Mouse (Mus musculus): Measurements from ENCODE around the gene Sh3bp1. TPM values are rescaled to one million over a fixed set of nuclear protein-coding genes. Genes with fewer than 3 reads are reported as not detected.

Gene Sh3bp1
- total and polyA plus RNA-seq, 3 experiments: 12.3 to 69.7 (median 23.8) TPM

- dilution Hi-C loops (cut with MboI; ENCODE audit: extremely low pct_ligation_motif_present, extremely low pct_unique_long_range_greater_than_20kb, low sequenced_read_pairs): no loop called here
- H3K9ac ChIP-seq (ENCODE audit: insufficient read depth, low read depth): no peak overlapping the region
Measured at GRCm38 (mm10) chr15:78859714-78860113, 39.9 kb upstream of the Sh3bp1 start.

GRCm38 (mm10) chr15:78862280-78862679 lies 37.3 kb upstream of the Sh3bp1 start:
- Histone ChIP-seq H3K27ac (ENCODE audit: insufficient read depth, low read depth) (no peak overlapping the region), H3K9ac (ENCODE audit: insufficient read depth, low read depth) (no peak overlapping the region), H3K9me3 (replicated peaks; ENCODE audit: low read length) (no peaks in the 10 kb centered on the region), H3K4me1 (ENCODE audit: control insufficient read depth in 1 of 2, insufficient read depth in 2 of 2) (peaks cover 2 to 3% of the 10 kb centered on the region in 2 experiments; a peak in 2 of 4 replicates), H3K4me2 (ENCODE audit: insufficient read depth, low read depth, poor library complexity, severe bottlenecking) (no peak overlapping the region), H3K4me3 (replicated peaks in 1 of 3; ENCODE audit: low read depth in 2 of 3, low read length in 2 of 3, poor library complexity in 1 of 3) (no peak overlapping the region), H3K36me3 (replicated peaks in 1 of 2; ENCODE audit: control insufficient read depth in 1 of 2, insufficient read depth in 1 of 2, low read length in 1 of 2) (no peaks in the 10 kb centered on the region), H3K79me2 (replicated peaks; ENCODE audit: control insufficient read depth, extremely low read depth, insufficient read depth, poor library complexity, severe bottlenecking) (no peaks in the 10 kb centered on the region), H3K27me3 (replicated peaks) (peaks cover 88% of the 10 kb centered on the region)
- no peak for DNase-seq (ENCODE audit: extremely low read depth)
- dilution Hi-C loops (cut with MboI; ENCODE audit: extremely low pct_ligation_motif_present, extremely low pct_unique_long_range_greater_than_20kb, low sequenced_read_pairs): no loop called here
- in situ Hi-C loops (cut with MboI; ENCODE audit: low pct_ligation_motif_present, low pct_unique_long_range_greater_than_20kb, low sequenced_read_pairs): no loop called here
- TF ChIP-seq NELFE (IDR thresholded peaks at IDR 0.05; ENCODE audit: low read depth, low read length) (no peak), CHD1 (IDR thresholded peaks at IDR 0.05; ENCODE audit: low read depth, low read length) (no peak), JUN (IDR thresholded peaks at IDR 0.05; ENCODE audit: insufficient read depth, low read depth, low read length) (no peak), EP300 (IDR thresholded peaks at IDR 0.05; ENCODE audit: low read length) (no peak)

More at GRCm38 (mm10) chr15:78859714-78860113, 39.9 kb upstream of the Sh3bp1 start:
- DNase-seq (ENCODE audit: extremely low read depth): no peak
- H3K4me1 ChIP-seq (ENCODE audit: control insufficient read depth in 1 of 2, insufficient read depth in 2 of 2): peaks cover 2 to 3% of the 10 kb centered on the region in 2 experiments; a peak in 2 of 4 replicates
- no peak overlapping the region for H3K27ac ChIP-seq (ENCODE audit: insufficient read depth, low read depth)
- H3K4me2 ChIP-seq (ENCODE audit: insufficient read depth, low read depth, poor library complexity, severe bottlenecking): no peak overlapping the region
- no peak overlapping the region for H3K4me3 ChIP-seq (replicated peaks in 1 of 3; ENCODE audit: low read depth in 2 of 3, low read length in 2 of 3, poor library complexity in 1 of 3)
- TF ChIP-seq TBP (conservative IDR thresholded peaks at IDR 0.05; ENCODE audit: low read depth, low read length) (no peak), ETS1 (conservative IDR thresholded peaks at IDR 0.05; ENCODE audit: low read depth, low read length) (no peak), MAX (IDR thresholded peaks at IDR 0.05; ENCODE audit: low read length) (no peak), RCOR1 (conservative IDR thresholded peaks at IDR 0.05; ENCODE audit: low read depth, low read length) (no peak), NRF1 (IDR thresholded peaks at IDR 0.05; ENCODE audit: low read depth, low read length) (no peak), JUND (conservative IDR thresholded peaks at IDR 0.05; ENCODE audit: low read depth, low read length) (no peak), USF2 (conservative IDR thresholded peaks at IDR 0.05; ENCODE audit: low read depth, low read length) (no peak), E2F4 (IDR thresholded peaks at IDR 0.05; ENCODE audit: insufficient replicate concordance, low read depth, low read length) (no peak), MAFK (IDR thresholded peaks at IDR 0.05; ENCODE audit: insufficient replicate concordance, low read length) (no peak), PAX5 (IDR thresholded peaks at IDR 0.05; ENCODE audit: low read length) (no peak), NELFE (IDR thresholded peaks at IDR 0.05; ENCODE audit: low read depth, low read length) (no peak), ZKSCAN1 (IDR thresholded peaks at IDR 0.05; ENCODE audit: borderline replicate concordance, low read depth, low read length) (no peak), MXI1 (IDR thresholded peaks at IDR 0.05; ENCODE audit: low read depth, low read length) (no peak), CHD2 (IDR thresholded peaks at IDR 0.05; ENCODE audit: low read length) (no peak), IRF4 (IDR thresholded peaks at IDR 0.05; ENCODE audit: low read depth, low read length) (no peak), MAZ (IDR thresholded peaks at IDR 0.05; ENCODE audit: low read depth, low read length) (no peak), RAD21 (IDR thresholded peaks at IDR 0.05; ENCODE audit: low read depth, low read length) (no peak), HCFC1 (IDR thresholded peaks at IDR 0.05; ENCODE audit: low read depth, low read length) (no peak), BHLHE40 (IDR thresholded peaks at IDR 0.05; ENCODE audit: low read depth, low read length) (no peak), SMC3 (IDR thresholded peaks at IDR 0.05; ENCODE audit: low read depth, low read length) (no peak)
- H3K27me3 ChIP-seq (replicated peaks): peaks cover 86% of the 10 kb centered on the region
- H3K36me3 ChIP-seq (replicated peaks in 1 of 2; ENCODE audit: control insufficient read depth in 1 of 2, insufficient read depth in 1 of 2, low read length in 1 of 2): no peaks in the 10 kb centered on the region
- H3K79me2 ChIP-seq (replicated peaks; ENCODE audit: control insufficient read depth, extremely low read depth, insufficient read depth, poor library complexity, severe bottlenecking): no peaks in the 10 kb centered on the region
- no peaks in the 10 kb centered on the region for H3K9me3 ChIP-seq (replicated peaks; ENCODE audit: low read length)
- in situ Hi-C loops (cut with MboI; ENCODE audit: low pct_ligation_motif_present, low pct_unique_long_range_greater_than_20kb, low sequenced_read_pairs): no loop called here

All from CH12.LX (cell line).